Mouse (Mus musculus) MEL (cell line): ENCODE data around the gene Nosip.

Experiments
- CTCF ChIP-seq, 3 experiments: IDR thresholded peaks in 2 of 3; conservative IDR thresholded peaks in 1 of 3; 2 replicates each; pipeline ENCODE4 v1.5.1; 2011 to 2012; ENCODE audit warnings: low read length in 3 of 3, low read depth in 2 of 3, mild to moderate bottlenecking in 2 of 3, improper control_type of control experiment in 1 of 3, inconsistent platforms in 1 of 3, mixed read lengths in 1 of 3, moderate library complexity in 1 of 3; ENCODE audit not compliant: control insufficient read depth in 1 of 3, insufficient read depth in 1 of 3, poor library complexity in 1 of 3, severe bottlenecking in 1 of 3
- POLR2A ChIP-seq, 2 experiments: IDR thresholded peaks; 2 replicates each; pipeline ENCODE4 v1.6.1; 2011 to 2012; ENCODE audit warnings: low read length in 2 of 2, mild to moderate bottlenecking in 2 of 2, control low read depth in 1 of 2, improper control_type of control experiment in 1 of 2, low read depth in 1 of 2, moderate library complexity in 1 of 2; ENCODE audit not compliant: control insufficient read depth in 1 of 2, insufficient read depth in 1 of 2, poor library complexity in 1 of 2
- SIN3A ChIP-seq: IDR thresholded peaks from 2 replicates; pipeline ENCODE4 v1.6.1; 2012; ENCODE audit warnings: low read length, improper control_type of control experiment, inconsistent platforms

DNA sequence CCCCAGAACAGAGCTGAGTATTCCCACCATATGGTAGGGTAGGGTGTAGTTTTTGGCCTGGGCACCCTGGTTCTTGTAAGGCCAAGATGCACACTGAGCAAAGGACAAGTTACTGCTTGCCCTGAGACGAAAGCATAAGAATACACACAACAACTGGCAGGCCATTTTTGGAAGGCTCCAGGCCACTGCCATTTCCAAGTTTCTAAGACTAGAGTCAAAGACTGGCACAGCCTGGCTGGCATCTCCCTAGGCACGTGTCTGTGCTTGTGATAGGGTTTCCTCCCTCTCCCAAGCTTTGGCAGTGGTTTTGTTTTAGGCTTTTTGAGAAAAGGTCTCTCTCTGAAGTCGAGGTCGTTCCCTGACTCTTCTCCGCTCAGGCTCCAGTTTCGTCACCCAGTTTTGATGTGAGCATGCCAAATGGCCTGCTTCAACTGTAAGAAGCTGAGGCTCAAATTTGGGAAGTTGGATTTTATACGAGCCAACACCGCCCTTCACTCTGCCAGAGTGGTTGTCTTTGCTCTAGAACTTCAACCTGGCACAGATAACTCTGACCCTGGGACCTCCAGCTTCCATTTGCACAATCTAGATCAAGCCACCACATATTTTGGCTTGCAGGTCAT is 36.5 kb upstream of the Nosip start:
- TF ChIP-seq SIN3A (no peak), CTCF (IDR thresholded peaks at IDR 0.05 in 2 of 3, conservative IDR thresholded peaks at IDR 0.05 in 1 of 3; ENCODE audit: control insufficient read depth in 1 of 3, insufficient read depth in 1 of 3, low read depth in 2 of 3, low read length in 3 of 3, poor library complexity in 1 of 3, severe bottlenecking in 1 of 3) (no peak), POLR2A (IDR thresholded peaks at IDR 0.05; ENCODE audit: control insufficient read depth in 1 of 2, insufficient read depth in 1 of 2, low read depth in 1 of 2, low read length in 2 of 2, poor library complexity in 1 of 2) (no peak)
